19 mouse cellular contexts compared by ENCODE assay signal in the genomic region with DNA sequence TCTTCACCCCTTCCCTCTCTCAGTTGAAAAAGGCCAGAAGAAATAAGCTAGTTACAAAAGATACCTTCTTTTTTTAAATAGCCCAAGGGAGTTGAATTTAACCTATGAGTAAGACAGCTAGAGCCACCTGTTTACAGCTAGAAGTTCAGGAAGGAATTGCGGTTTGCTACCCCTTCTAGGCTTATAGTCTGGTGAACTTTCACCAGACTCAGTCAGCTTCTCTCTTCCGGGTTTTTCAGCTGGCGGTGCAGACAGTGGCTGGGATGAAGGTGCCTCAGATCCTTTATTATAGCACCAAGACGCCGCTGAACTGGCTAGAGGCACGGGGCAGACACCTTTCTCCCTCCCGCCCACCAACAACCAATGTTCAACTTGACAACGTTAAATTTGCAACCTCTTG.
A peak's percentile ranks its signal among the peaks of the same experiment; 100 is the strongest.
DNase-seq lines count a peak whose midpoint lies in the region; ATAC-seq and TF ChIP-seq lines count a peak whose summit lies in the region.
"Had no signal": no experiment of that assay in that cellular context is flagged by ENCODE, and none has a peak within 500 bp of the region (broad histone marks: within the 10 kb centered on the region; RNA-seq: fewer than 3 reads in every experiment).

No protein-coding gene starts in this region.

- no peaks in the 10 kb centered on the region for H3K27me3 ChIP-seq in liver, postnatal 0 days (ENCODE audit: insufficient read depth, low read length)
- H3K27me3 ChIP-seq in liver, embryonic 12.5 days (replicated peaks), result no peaks in the 10 kb centered on the region
- no peaks in the 10 kb centered on the region for H3K27me3 ChIP-seq in small intestine, adult 2 months (ENCODE audit: control insufficient read depth, insufficient read depth, low read length)
- H3K27me3 ChIP-seq: forebrain, embryonic 15.5 days; liver, embryonic 13.5 days; neural tube, embryonic 12.5 days had no signal

- H3K9me3 ChIP-seq in liver, postnatal 0 days (ENCODE audit: low read length), result no peaks in the 10 kb centered on the region
- H3K9me3 ChIP-seq in liver, embryonic 12.5 days (replicated peaks), result no peaks in the 10 kb centered on the region
- H3K9me3 ChIP-seq: forebrain, embryonic 15.5 days; liver, embryonic 13.5 days; neural tube, embryonic 12.5 days had no signal

- TF ChIP-seq EP300 in liver, postnatal 0 days (IDR thresholded peaks at IDR 0.05; ENCODE audit: low read depth), result no peak

- ATAC-seq in liver, postnatal 0 days, result no peak
- no peak for ATAC-seq in liver, embryonic 12.5 days
- peak; percentile 49 for ATAC-seq in CD4-positive, CD25-positive, alpha-beta regulatory T cell, adult 4 months
- peak; percentile 51 to 68; a peak in 2 of 4 replicates for ATAC-seq in hematopoietic stem cell, adult 5-6 weeks (replicated peaks in 1 of 2; ENCODE audit: insufficient read depth in 1 of 2, low FRiP score in 2 of 2, low TSS enrichment in 1 of 2, low read depth in 1 of 2, poor library complexity in 2 of 2, severe bottlenecking in 2 of 2)
- ATAC-seq: forebrain, embryonic 15.5 days had no signal

- peaks cover 24% of the 10 kb centered on the region for H3K4me1 ChIP-seq in liver, postnatal 0 days (ENCODE audit: insufficient read depth)
- H3K4me1 ChIP-seq in liver, embryonic 12.5 days, result no peaks in the 10 kb centered on the region
- H3K4me1 ChIP-seq in small intestine, adult 2 months (ENCODE audit: control insufficient read depth, insufficient read depth, insufficient read length, low read length), result peaks cover 24% of the 10 kb centered on the region

- H3K4me3 ChIP-seq in liver, postnatal 0 days (ENCODE audit: low read depth, low read length), result no peak overlapping the region
- no peak overlapping the region for H3K4me3 ChIP-seq in liver, embryonic 12.5 days
- H3K4me3 ChIP-seq in small intestine, adult 2 months (ENCODE audit: low read depth, low read length), result no peak overlapping the region
- H3K4me3 ChIP-seq: erythroblast, embryonic 14.5 days; forebrain, embryonic 15.5 days; liver, embryonic 13.5 days; neural tube, embryonic 12.5 days had no signal

- no peak for TF ChIP-seq POLR2A in small intestine, adult 2 months (IDR thresholded peaks at IDR 0.05; ENCODE audit: low read depth, low read length)

- H3K36me3 ChIP-seq in liver, postnatal 0 days (replicated peaks; ENCODE audit: insufficient read depth, low read length), result no peaks in the 10 kb centered on the region
- H3K36me3 ChIP-seq in liver, embryonic 12.5 days, result no peaks in the 10 kb centered on the region
- no peaks in the 10 kb centered on the region for H3K36me3 ChIP-seq in small intestine, adult 2 months (ENCODE audit: control insufficient read depth, insufficient read depth, low read length)
- H3K36me3 ChIP-seq: forebrain, embryonic 15.5 days; liver, embryonic 13.5 days; neural tube, embryonic 12.5 days had no signal

- peak overlapping the region; percentile 87 for H3K27ac ChIP-seq in liver, postnatal 0 days (ENCODE audit: low read depth)
- H3K27ac ChIP-seq in liver, embryonic 12.5 days, result no peak overlapping the region
- H3K27ac ChIP-seq in small intestine, adult 2 months (ENCODE audit: insufficient read depth, low read depth, low read length), result peak overlapping the region; percentile 76
- H3K27ac ChIP-seq: forebrain, embryonic 15.5 days; hindbrain, embryonic 14.5 days; liver, embryonic 13.5 days; neural tube, embryonic 12.5 days had no signal

- no peak for DNase-seq in liver, postnatal 0 days
- no peak for DNase-seq in urinary bladder, adult 2 months (ENCODE audit: low spot score)
- no peak for DNase-seq in retina, embryonic 14.5 days (ENCODE audit: low spot score)
- DNase-seq: cerebellum, adult 11 months; cerebellum, postnatal 14 days; gastrocnemius, postnatal 36 days; kidney, adult 8-10 months; liver, embryonic 13.5 days; lung, postnatal 10 days; right cerebral cortex, postnatal 25 days had no signal

- no peak for TF ChIP-seq CTCF in liver, postnatal 0 days (IDR thresholded peaks at IDR 0.05; ENCODE audit: low read depth)
- TF ChIP-seq CTCF in small intestine, adult 2 months (IDR thresholded peaks at IDR 0.05; ENCODE audit: extremely low read depth, insufficient read length, insufficient replicate concordance, low read depth, low read length), result no peak

- H3K9ac ChIP-seq in liver, postnatal 0 days (replicated peaks), result no peak overlapping the region
- no peak overlapping the region for H3K9ac ChIP-seq in liver, embryonic 12.5 days
- H3K9ac ChIP-seq: forebrain, embryonic 15.5 days; hindbrain, embryonic 14.5 days; liver, embryonic 13.5 days; neural tube, embryonic 12.5 days had no signal

- WGBS in liver, postnatal 0 days (ENCODE audit: insufficient replicate concordance), result 64% methylated on average over 8 of the region's 8 CpGs
- 62% methylated on average over 8 of the region's 8 CpGs for WGBS in liver, embryonic 12.5 days (ENCODE audit: insufficient replicate concordance)
- 20% methylated on average over 8 of the region's 8 CpGs for whole genome bisulfite sequencing in small intestine, adult 2 months

- H3K4me2 ChIP-seq in liver, postnatal 0 days (ENCODE audit: low read depth, low read length), result no peak overlapping the region
- no peak overlapping the region for H3K4me2 ChIP-seq in liver, embryonic 12.5 days
- H3K4me2 ChIP-seq: forebrain, embryonic 15.5 days; heart, embryonic 11.5 days; hindbrain, embryonic 14.5 days; liver, embryonic 13.5 days; neural tube, embryonic 12.5 days had no signal

Comparison
In these comparisons a context has a peak if more than half of its experiments do, and no peak if none do; other contexts are left out.
1. ATAC-seq: peak in CD4-positive, CD25-positive, alpha-beta regulatory T cell, adult 4 months (single experiment) and hematopoietic stem cell, adult 5-6 weeks (2 of 2); none in liver, postnatal 0 days (single experiment) and liver, embryonic 12.5 days (single experiment).